Mouse (Mus musculus) CH12.LX (cell line): ENCODE results near the gene Olfr1176. TPM values are rescaled to one million over a fixed set of nuclear protein-coding genes. Genes with fewer than 3 reads are reported as not detected.

Experiments used
- polyA plus RNA-seq: library from polyadenylated mRNA; unstranded; fragments of >175 nt; gene quantifications from 2 replicates; pipeline ENCODE4 v1.2.1, GENCODE M21; 2012; ENCODE audit warnings: low read depth; ENCODE audit not compliant: insufficient read length
- total RNA-seq, 2 experiments: library from RNA; depleted of rRNA; stranded (reverse); fragments of 300-350 nt in 1 of 2; fragments of >200 nt in 1 of 2; gene quantifications; 2 replicates each; pipeline ENCODE4 v1.2.3; 2012 to 2014

Gene Olfr1176
- total and polyA plus RNA-seq, 3 experiments: not detected

Other genes starting within 250 kb of the Olfr1176 start
- not detected in 2 replicates for gene Olfr1164, start 242.8 kb upstream of the Olfr1176 start, total RNA-seq (2012; rRNA removed)
- gene Olfr1164, start 242.8 kb upstream of the Olfr1176 start, total RNA-seq (2014; rRNA removed): not detected in 2 replicates
- gene Olfr1164, start 242.8 kb upstream of the Olfr1176 start, polyA plus RNA-seq: not detected in 2 replicates
- not detected in 2 replicates for gene Olfr1166, start 208.4 kb upstream of the Olfr1176 start, total RNA-seq (2012; rRNA removed)
- gene Olfr1166, start 208.4 kb upstream of the Olfr1176 start, total RNA-seq (2014; rRNA removed): not detected in 2 replicates
- gene Olfr1166, start 208.4 kb upstream of the Olfr1176 start, polyA plus RNA-seq: not detected in 2 replicates
- gene Olfr1167, start 181.5 kb upstream of the Olfr1176 start, total RNA-seq (2012; rRNA removed): not detected in 2 replicates
- gene Olfr1167, start 181.5 kb upstream of the Olfr1176 start, total RNA-seq (2014; rRNA removed): not detected in 2 replicates
- 0.10 and 0.15 TPM in 2 replicates for gene Olfr1167, start 181.5 kb upstream of the Olfr1176 start, polyA plus RNA-seq
- not detected in 2 replicates for gene Olfr1168, start 154.8 kb upstream of the Olfr1176 start, total RNA-seq (2012; rRNA removed)
- not detected in 2 replicates for gene Olfr1168, start 154.8 kb upstream of the Olfr1176 start, total RNA-seq (2014; rRNA removed)
- not detected in 2 replicates for gene Olfr1168, start 154.8 kb upstream of the Olfr1176 start, polyA plus RNA-seq
- gene Olfr1170, start 108.4 kb upstream of the Olfr1176 start, total RNA-seq (2012; rRNA removed): not detected in 2 replicates
- not detected in 2 replicates for gene Olfr1170, start 108.4 kb upstream of the Olfr1176 start, total RNA-seq (2014; rRNA removed)
- gene Olfr1170, start 108.4 kb upstream of the Olfr1176 start, polyA plus RNA-seq: not detected in 2 replicates
- gene Olfr1173, start 56.8 kb upstream of the Olfr1176 start, total RNA-seq (2012; rRNA removed): not detected in 2 replicates
- not detected in 2 replicates for gene Olfr1173, start 56.8 kb upstream of the Olfr1176 start, total RNA-seq (2014; rRNA removed)
- not detected in 2 replicates for gene Olfr1173, start 56.8 kb upstream of the Olfr1176 start, polyA plus RNA-seq
- not detected in 2 replicates for gene Olfr1174-ps, start 21.6 kb upstream of the Olfr1176 start, total RNA-seq (2012; rRNA removed)
- not detected in 2 replicates for gene Olfr1174-ps, start 21.6 kb upstream of the Olfr1176 start, total RNA-seq (2014; rRNA removed)
- not detected in 2 replicates for gene Olfr1174-ps, start 21.6 kb upstream of the Olfr1176 start, polyA plus RNA-seq
- gene Olfr1175-ps, start 9.5 kb upstream of the Olfr1176 start, total RNA-seq (2012; rRNA removed): not detected in 2 replicates
- not detected in 2 replicates for gene Olfr1175-ps, start 9.5 kb upstream of the Olfr1176 start, total RNA-seq (2014; rRNA removed)
- gene Olfr1175-ps, start 9.5 kb upstream of the Olfr1176 start, polyA plus RNA-seq: not detected in 2 replicates
- gene Olfr1177-ps, start 9.8 kb downstream of the Olfr1176 start, total RNA-seq (2012; rRNA removed): not detected in 2 replicates
- not detected in 2 replicates for gene Olfr1177-ps, start 9.8 kb downstream of the Olfr1176 start, total RNA-seq (2014; rRNA removed)
- not detected in 2 replicates for gene Olfr1177-ps, start 9.8 kb downstream of the Olfr1176 start, polyA plus RNA-seq
- gene Olfr1178, start 50.3 kb downstream of the Olfr1176 start, total RNA-seq (2012; rRNA removed): not detected in 2 replicates
- not detected in 2 replicates for gene Olfr1178, start 50.3 kb downstream of the Olfr1176 start, total RNA-seq (2014; rRNA removed)
- 0.04 TPM in 1 of 2 replicates, not detected in the other for gene Olfr1178, start 50.3 kb downstream of the Olfr1176 start, polyA plus RNA-seq
- gene Olfr1179, start 69.7 kb downstream of the Olfr1176 start, total RNA-seq (2012; rRNA removed): not detected in 2 replicates
- not detected in 2 replicates for gene Olfr1179, start 69.7 kb downstream of the Olfr1176 start, total RNA-seq (2014; rRNA removed)
- not detected in 2 replicates for gene Olfr1179, start 69.7 kb downstream of the Olfr1176 start, polyA plus RNA-seq
- not detected in 2 replicates for gene Olfr1180, start 82.4 kb downstream of the Olfr1176 start, total RNA-seq (2012; rRNA removed)
- gene Olfr1180, start 82.4 kb downstream of the Olfr1176 start, total RNA-seq (2014; rRNA removed): not detected in 2 replicates
- gene Olfr1180, start 82.4 kb downstream of the Olfr1176 start, polyA plus RNA-seq: not detected in 2 replicates
- not detected in 2 replicates for gene Olfr1181, start 89.5 kb downstream of the Olfr1176 start, total RNA-seq (2012; rRNA removed)
- gene Olfr1181, start 89.5 kb downstream of the Olfr1176 start, total RNA-seq (2014; rRNA removed): not detected in 2 replicates
- gene Olfr1181, start 89.5 kb downstream of the Olfr1176 start, polyA plus RNA-seq: not detected in 2 replicates
- gene Gm13757, start 112.4 kb downstream of the Olfr1176 start, total RNA-seq (2012; rRNA removed): not detected in 2 replicates
- not detected in 2 replicates for gene Gm13757, start 112.4 kb downstream of the Olfr1176 start, total RNA-seq (2014; rRNA removed)
- not detected in 2 replicates for gene Gm13757, start 112.4 kb downstream of the Olfr1176 start, polyA plus RNA-seq
- gene Olfr1183, start 118.1 kb downstream of the Olfr1176 start, total RNA-seq (2012; rRNA removed): not detected in 2 replicates
- not detected in 2 replicates for gene Olfr1183, start 118.1 kb downstream of the Olfr1176 start, total RNA-seq (2014; rRNA removed)
- not detected in 2 replicates for gene Olfr1183, start 118.1 kb downstream of the Olfr1176 start, polyA plus RNA-seq
- not detected in 2 replicates for gene Olfr1184, start 146.9 kb downstream of the Olfr1176 start, total RNA-seq (2012; rRNA removed)
- gene Olfr1184, start 146.9 kb downstream of the Olfr1176 start, total RNA-seq (2014; rRNA removed): not detected in 2 replicates
- not detected in 2 replicates for gene Olfr1184, start 146.9 kb downstream of the Olfr1176 start, polyA plus RNA-seq
- not detected in 2 replicates for gene Olfr1185-ps1, start 156.6 kb downstream of the Olfr1176 start, total RNA-seq (2012; rRNA removed)
- not detected in 2 replicates for gene Olfr1185-ps1, start 156.6 kb downstream of the Olfr1176 start, total RNA-seq (2014; rRNA removed)
- not detected in 2 replicates for gene Olfr1185-ps1, start 156.6 kb downstream of the Olfr1176 start, polyA plus RNA-seq
- gene Olfr1186, start 181.8 kb downstream of the Olfr1176 start, total RNA-seq (2012; rRNA removed): not detected in 2 replicates
- gene Olfr1186, start 181.8 kb downstream of the Olfr1176 start, total RNA-seq (2014; rRNA removed): not detected in 2 replicates
- gene Olfr1186, start 181.8 kb downstream of the Olfr1176 start, polyA plus RNA-seq: not detected in 2 replicates
- not detected in 2 replicates for gene Olfr1188, start 220.2 kb downstream of the Olfr1176 start, total RNA-seq (2012; rRNA removed)
- not detected in 2 replicates for gene Olfr1188, start 220.2 kb downstream of the Olfr1176 start, total RNA-seq (2014; rRNA removed)
- not detected in 2 replicates for gene Olfr1188, start 220.2 kb downstream of the Olfr1176 start, polyA plus RNA-seq
- gene Olfr1189, start 249.7 kb downstream of the Olfr1176 start, total RNA-seq (2012; rRNA removed): not detected in 2 replicates
- not detected in 2 replicates for gene Olfr1189, start 249.7 kb downstream of the Olfr1176 start, total RNA-seq (2014; rRNA removed)
- gene Olfr1189, start 249.7 kb downstream of the Olfr1176 start, polyA plus RNA-seq: not detected in 2 replicates